Mouse (Mus musculus) neural tube, embryonic 13.5 days (tissue): ENCODE data around the gene Vdac1. TPM values are rescaled to one million over a fixed set of nuclear protein-coding genes. Genes with fewer than 3 reads are reported as not detected.

Experiments
- ATAC-seq: fragments of 200-750 bp; cut with Nextera tagmentation; 2 replicates; pipeline ENCODE4 v1.8.0; 2017; ENCODE audit warnings: low read depth, mild to moderate bottlenecking, moderate TSS enrichment, moderate library complexity
- H3K27ac ChIP-seq: fragments of 300-500 bp; sonication (generic); replicated peaks from 2 replicates; pipeline ENCODE4 v1.5.1; 2015; ENCODE audit warnings: moderate library complexity, mild to moderate bottlenecking, inconsistent platforms
- H3K27me3 ChIP-seq: fragments of 300-500 bp; sonication (generic); 2 replicates; pipeline ENCODE4 v1.6.1; 2015; ENCODE audit warnings: mild to moderate bottlenecking, inconsistent platforms
- H3K36me3 ChIP-seq: fragments of 300-500 bp; sonication (generic); 2 replicates; pipeline ENCODE4 v1.6.1; 2015; ENCODE audit warnings: mild to moderate bottlenecking, inconsistent platforms
- H3K4me1 ChIP-seq: fragments of 300-500 bp; sonication (generic); replicated peaks from 2 replicates; pipeline ENCODE4 v1.6.1; 2015; ENCODE audit warnings: inconsistent platforms
- H3K4me2 ChIP-seq: fragments of 300-500 bp; sonication (generic); 2 replicates; pipeline ENCODE4 v1.6.1; 2015; ENCODE audit warnings: inconsistent platforms, mild to moderate bottlenecking, moderate library complexity
- H3K4me3 ChIP-seq: fragments of 300-500 bp; sonication (generic); 2 replicates; pipeline ENCODE4 v1.5.1; 2015; ENCODE audit warnings: mild to moderate bottlenecking, inconsistent platforms
- H3K9ac ChIP-seq: fragments of 300-500 bp; sonication (generic); 2 replicates; pipeline ENCODE4 v1.6.1; 2015; ENCODE audit warnings: moderate library complexity, mild to moderate bottlenecking, inconsistent platforms
- H3K9me3 ChIP-seq: fragments of 300-500 bp; sonication (generic); 2 replicates; pipeline ENCODE4 v1.6.1; 2016; ENCODE audit warnings: inconsistent platforms
- WGBS: fragments of 180-500 bp; shearing (Covaris S2); methylation state at CpG from one replicate; pipeline ENCODE4 v1.1.7; 2015; 5-methylcytosine and 5-hydroxymethylcytosine counted together
- polyA plus RNA-seq: library from polyadenylated mRNA; unstranded; fragments of >200 nt; fragmentation: Nextera tagmentation; extraction: Ambion mirVana; gene quantifications from 2 replicates; pipeline ENCODE4 v1.2.1, GENCODE M21; 2015

Gene Vdac1
- polyA plus RNA-seq, 1 experiment from 2014 or later = 296 TPM

DNA sequence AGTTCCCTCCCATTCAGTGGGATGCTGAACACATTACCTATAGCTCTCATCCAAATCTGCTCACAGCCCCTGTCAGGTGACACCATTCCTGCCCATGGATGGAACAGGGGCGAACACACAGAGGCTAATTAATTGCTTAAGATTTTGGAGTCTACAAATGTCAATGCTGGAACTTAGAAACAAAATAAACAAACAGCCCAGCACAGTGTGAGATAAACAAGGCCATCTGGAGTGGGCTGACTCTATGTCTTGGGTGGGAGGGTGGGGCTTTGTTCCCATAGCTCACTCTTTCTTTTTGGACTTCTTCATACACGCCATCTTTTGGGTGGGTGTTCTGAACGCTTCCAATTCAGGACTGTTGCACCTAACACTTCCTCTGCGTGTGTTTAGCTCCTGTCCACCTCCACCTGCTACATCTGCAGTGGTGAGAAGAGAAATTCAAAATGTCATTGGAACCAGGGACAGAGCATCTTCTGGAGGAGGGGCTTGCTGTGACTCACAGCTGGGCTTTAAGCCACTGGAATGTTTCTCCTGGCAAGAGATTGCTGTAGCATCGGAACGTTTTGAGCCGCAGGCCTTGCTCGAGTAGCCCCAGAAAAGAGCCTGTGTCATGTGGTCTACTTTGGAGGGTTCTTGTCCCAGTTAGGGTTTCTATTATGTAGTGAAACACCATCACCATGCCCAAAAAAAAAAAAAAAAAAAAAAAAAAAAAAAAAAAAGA lies 72.6 kb downstream of the Vdac1 start:
- H3K9me3 ChIP-seq = peaks cover 6% of the 10 kb centered on the region; the same call in 1 of the 2 replicates
- whole genome bisulfite sequencing = 85% methylated on average over 8 of the region's 8 CpGs
- no peak overlapping the region for H3K9ac ChIP-seq
- no peak overlapping the region for H3K4me3 ChIP-seq
- peaks cover 16% of the 10 kb centered on the region for H3K4me1 ChIP-seq
- no peaks in the 10 kb centered on the region for H3K36me3 ChIP-seq
- no peak overlapping the region for H3K27ac ChIP-seq
- H3K4me2 ChIP-seq = no peak overlapping the region
- H3K27me3 ChIP-seq = peaks cover 66% of the 10 kb centered on the region
- no peak for ATAC-seq

DNA sequence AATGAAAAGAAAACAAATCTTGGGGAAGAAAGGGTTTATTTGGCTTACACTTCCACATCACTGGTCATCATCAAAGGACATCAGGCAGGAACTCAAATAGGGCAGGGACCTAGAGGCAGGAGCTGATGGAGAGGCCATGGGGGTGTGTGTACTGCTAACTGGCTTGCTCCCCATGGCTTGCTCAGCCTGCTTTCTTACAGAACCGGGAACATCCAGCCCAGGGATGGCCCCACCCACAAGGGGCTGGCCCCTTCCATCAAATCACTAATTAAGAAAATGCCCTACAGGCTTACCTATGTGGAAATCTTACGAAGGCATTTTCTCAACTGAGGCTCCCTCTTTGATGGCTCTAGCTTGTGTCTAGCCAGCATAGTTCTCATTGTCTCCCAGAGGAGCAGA lies 73.1 kb downstream of the Vdac1 start:
- Histone ChIP-seq H3K27ac (no peak overlapping the region), H3K9me3 (peaks cover 6% of the 10 kb centered on the region; the same call in 1 of the 2 replicates), H3K9ac (no peak overlapping the region), H3K4me1 (peaks cover 16% of the 10 kb centered on the region), H3K4me3 (no peak overlapping the region), H3K36me3 (no peaks in the 10 kb centered on the region), H3K4me2 (no peak overlapping the region), H3K27me3 (peaks cover 65% of the 10 kb centered on the region)
- 65% methylated on average over 2 of the region's 2 CpGs for WGBS
- ATAC-seq = no peak

DNA sequence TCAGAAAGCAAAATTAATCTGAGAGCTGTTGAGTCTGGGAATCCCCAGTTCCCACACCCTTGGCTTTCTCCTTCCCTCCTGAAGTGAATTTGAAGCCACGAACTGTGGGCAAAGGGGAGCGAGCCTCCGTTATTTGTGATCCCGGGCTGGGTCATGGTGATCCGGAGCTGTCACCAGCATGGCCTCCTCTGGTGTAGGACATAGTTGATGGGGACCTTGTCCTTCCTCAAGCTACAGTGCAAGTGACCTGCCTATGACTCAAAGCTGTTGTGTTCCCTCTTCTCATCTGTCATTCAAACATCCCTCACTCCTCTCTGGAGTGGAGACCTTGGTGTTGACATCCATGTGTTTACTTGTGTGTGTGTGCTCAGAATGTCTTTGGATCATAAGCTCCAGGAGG lies 74.8 kb downstream of the Vdac1 start:
- no peak for ATAC-seq
- no peak overlapping the region for H3K4me3 ChIP-seq
- H3K27me3 ChIP-seq = peaks cover 59% of the 10 kb centered on the region
- peaks cover 6% of the 10 kb centered on the region; the same call in 1 of the 2 replicates for H3K9me3 ChIP-seq
- H3K4me2 ChIP-seq = no peak overlapping the region
- WGBS = 92% methylated on average over 5 of the region's 5 CpGs
- H3K4me1 ChIP-seq = peaks cover 17% of the 10 kb centered on the region
- no peak overlapping the region for H3K9ac ChIP-seq
- H3K36me3 ChIP-seq = no peaks in the 10 kb centered on the region
- H3K27ac ChIP-seq = no peak overlapping the region

DNA sequence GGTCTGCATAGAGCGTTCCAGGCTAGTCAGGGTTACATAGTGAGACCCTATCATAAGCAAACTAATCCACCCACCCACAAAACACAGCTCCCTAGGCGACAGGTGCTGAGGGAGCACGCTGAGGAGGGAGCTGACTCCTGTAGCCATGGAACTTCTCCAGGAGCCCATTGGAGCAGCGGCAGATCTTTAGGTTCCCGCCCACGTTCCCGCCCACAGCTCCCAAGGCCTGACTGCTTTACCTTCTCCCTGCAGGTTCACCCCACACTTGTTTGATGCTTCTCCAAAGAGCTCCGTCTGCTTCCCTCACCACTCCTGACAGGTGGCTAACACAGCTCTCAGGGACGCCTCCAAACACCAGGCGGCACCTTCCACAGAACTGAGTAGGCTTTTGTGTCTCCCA lies 76.5 kb downstream of the Vdac1 start:
- Histone ChIP-seq H3K27me3 (peaks cover 57% of the 10 kb centered on the region), H3K27ac (no peak overlapping the region; the same call in 1 of the 2 replicates), H3K4me2 (no peak overlapping the region), H3K9ac (no peak overlapping the region), H3K36me3 (no peaks in the 10 kb centered on the region), H3K4me1 (peaks cover 20% of the 10 kb centered on the region), H3K9me3 (peaks cover 2% of the 10 kb centered on the region; the same call in 1 of the 2 replicates), H3K4me3 (no peak overlapping the region)
- no peak; the same call in 1 of the 2 replicates for ATAC-seq
- WGBS = 19% methylated on average over 10 of the region's 10 CpGs

Other genes with a start within 250 kb of the Vdac1 start
- gene Olfr1373, start 215.3 kb upstream of the Vdac1 start, polyA plus RNA-seq = not detected in 2 replicates
- not detected in 2 replicates for gene Olfr1371, start 146.9 kb upstream of the Vdac1 start, polyA plus RNA-seq
- 1,170 and 1,204 TPM in 2 replicates for gene Skp1a, start 128.9 kb upstream of the Vdac1 start, polyA plus RNA-seq
- gene Tcf7, start 77.8 kb upstream of the Vdac1 start, polyA plus RNA-seq = 5.9 TPM in 2 replicates
- gene 9530068E07Rik, start 35.6 kb downstream of the Vdac1 start, polyA plus RNA-seq = 123 and 147 TPM in 2 replicates